Mouse (Mus musculus) spleen, postnatal 10 days (tissue): ENCODE results near the gene Col6a6.
"Not testable (repeated sequence)": the region's sequence is repeated elsewhere in the genome, so short reads cannot be mapped to it uniquely, and the experiment has no call there.

Experiments used
- DNase-seq, 2 experiments: peaks; one replicate each; pipeline ENCODE4 v3.0.0; 2021 to 2022; ENCODE audit warnings: low spot score in 2 of 2

Col6a6 gene

GRCm38 (mm10) chr9:105670916-105671315 lies 157.0 kb downstream of the Col6a6 start:
- no peak for DNase-seq

GRCm38 (mm10) chr9:105665269-105665668 lies 162.7 kb downstream of the Col6a6 start:
- no peak for DNase-seq

GRCm38 (mm10) chr9:105659877-105660276 lies 168.1 kb downstream of the Col6a6 start:
- DNase-seq: peak in 1 of 2 experiments; percentile 45

- DNase-seq: no peak
These were observed 169.7 kb downstream of the Col6a6 start for GRCm38 (mm10) chr9:105658216-105658615.

- DNase-seq: peak in 1 of 2 experiments; percentile 37
These were observed 171.8 kb downstream of the Col6a6 start for GRCm38 (mm10) chr9:105656189-105656588.

- peak; percentile 55 to 75 for DNase-seq
These were observed 185.2 kb downstream of the Col6a6 start, which contains the start of gene Pik3r4 for GRCm38 (mm10) chr9:105642460-105643371. Pik3r4 (plus strand) TSS chr9:105642978.

- not testable (repeated sequence) for DNase-seq
These were observed 186.6 kb downstream of the Col6a6 start for GRCm38 (mm10) chr9:105641377-105641776.
